Mouse (Mus musculus) kidney, adult 18-20 months (tissue): ENCODE results near the gene Pold4.
"Not testable (repeated sequence)": the region's sequence is repeated elsewhere in the genome, so short reads cannot be mapped to it uniquely, and the experiment has no call there.

Experiments used
- DNase-seq: peaks from one replicate; pipeline ENCODE4 v3.0.0; 2021

Gene Pold4

GRCm38 (mm10) chr19:4229451-4230076, 2.1 kb upstream of the Pold4 start:
- peak; percentile 8 for DNase-seq

DNA sequence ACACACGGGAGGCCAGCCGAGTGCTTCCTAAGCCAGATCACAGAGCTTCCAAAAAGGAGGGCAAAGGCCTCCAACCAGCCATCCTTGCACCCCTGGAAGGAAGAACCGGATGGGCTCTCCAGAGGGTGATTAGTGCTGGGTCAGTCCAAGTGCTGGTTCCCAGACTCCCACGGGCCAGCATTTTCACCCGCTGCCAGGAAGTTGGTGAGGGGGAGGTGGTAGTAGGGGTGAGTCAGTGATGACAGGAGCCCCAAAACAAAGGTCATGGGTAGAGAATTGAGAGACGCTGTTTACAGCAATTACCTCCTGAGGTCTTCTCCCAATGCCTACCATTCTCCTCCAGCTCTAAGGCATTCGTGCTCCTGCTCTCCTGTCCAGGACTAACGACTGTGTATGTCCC, 1.3 kb upstream of the Pold4 start:
- DNase-seq, result peak; percentile 18

DNA sequence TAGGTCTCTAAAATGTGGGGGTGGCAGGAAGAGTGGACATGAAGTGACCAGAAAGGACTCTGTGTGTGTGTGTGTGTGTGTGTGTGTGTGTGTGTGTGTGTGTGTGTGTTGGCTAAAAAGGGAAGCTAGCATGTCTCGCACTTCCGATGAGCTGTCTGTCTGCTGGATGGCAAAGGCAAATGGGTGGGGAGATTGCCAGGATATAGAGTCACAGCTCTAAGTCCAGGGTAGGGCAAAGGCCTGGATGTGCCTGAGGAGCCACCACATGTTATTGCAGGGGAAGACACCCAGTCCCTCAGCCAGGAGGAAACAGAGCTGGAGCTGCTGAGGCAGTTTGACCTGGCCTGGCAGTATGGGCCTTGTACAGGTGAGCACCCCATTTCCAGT, 480 bp downstream of the Pold4 start:
- DNase-seq, result no peak

- no peak for DNase-seq
Measured at GRCm38 (mm10) chr19:4232651-4233050, 952 bp downstream of the Pold4 start.

DNA sequence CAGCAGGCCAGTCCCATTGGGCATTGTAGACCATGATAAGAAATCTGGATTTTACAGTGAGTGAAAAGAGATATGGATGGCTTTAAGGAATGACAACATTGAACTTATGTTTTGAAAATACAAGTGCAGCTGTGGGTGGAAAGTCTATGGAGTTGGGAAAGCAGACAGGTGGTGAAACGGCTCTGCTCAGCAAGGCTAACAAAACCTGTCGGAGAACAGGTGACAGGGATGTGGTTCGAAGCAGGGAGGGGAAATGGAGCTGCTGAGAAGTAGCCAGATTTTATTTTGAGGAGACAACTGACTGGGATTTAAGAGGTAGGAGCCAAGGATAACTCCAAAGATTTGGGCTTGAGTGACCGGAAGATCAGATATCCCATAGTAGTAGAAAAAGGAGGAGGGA, 2.8 kb downstream of the Pold4 start:
- DNase-seq, result no peak

DNA sequence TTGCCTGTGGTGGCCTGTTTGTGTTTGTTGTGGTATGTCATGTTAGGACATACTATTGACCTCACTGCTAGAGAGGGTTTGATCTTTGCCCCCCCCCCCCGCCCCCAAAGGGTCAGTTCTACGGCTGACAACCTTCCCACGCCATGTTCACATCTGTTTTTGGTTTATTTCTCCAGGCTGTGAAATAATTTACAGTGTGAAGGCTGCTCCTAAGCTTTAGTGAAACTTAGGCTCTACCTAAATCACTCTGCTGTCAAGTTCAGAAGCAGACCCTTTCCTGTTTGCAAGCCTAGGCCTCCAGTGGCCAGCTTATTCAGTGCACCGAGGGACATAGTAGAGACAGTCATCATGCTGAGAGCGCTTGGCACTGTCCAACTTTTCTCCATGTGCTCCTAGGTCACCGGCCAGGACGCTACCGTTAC, 8.6 kb downstream of the Pold4 start:
- DNase-seq, result no peak

DNA sequence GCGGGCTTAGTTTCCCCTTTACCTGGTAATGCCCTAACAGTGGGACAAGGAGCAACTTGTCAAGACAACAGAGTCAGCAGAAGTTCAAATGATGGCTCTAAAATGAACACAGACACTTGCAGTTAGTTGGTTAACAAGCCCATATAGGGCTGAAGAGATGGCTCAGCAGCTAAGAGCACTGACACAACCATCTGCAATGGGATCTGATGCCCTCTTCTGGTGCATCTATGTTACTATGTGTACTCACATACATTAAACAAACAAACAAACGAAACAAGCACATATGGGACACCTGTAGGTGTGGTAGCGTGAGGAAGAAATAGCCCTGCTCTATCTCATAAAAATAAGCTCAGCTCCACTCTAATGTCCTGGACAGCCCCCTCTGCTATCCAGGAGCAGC, 10.7 kb downstream of the Pold4 start:
- no peak for DNase-seq

- DNase-seq, result no peak
Measured at GRCm38 (mm10) chr19:4244775-4245174, 13.1 kb downstream of the Pold4 start.

- no peak for DNase-seq
Measured at GRCm38 (mm10) chr19:4247010-4247409, 15.3 kb downstream of the Pold4 start.

DNA sequence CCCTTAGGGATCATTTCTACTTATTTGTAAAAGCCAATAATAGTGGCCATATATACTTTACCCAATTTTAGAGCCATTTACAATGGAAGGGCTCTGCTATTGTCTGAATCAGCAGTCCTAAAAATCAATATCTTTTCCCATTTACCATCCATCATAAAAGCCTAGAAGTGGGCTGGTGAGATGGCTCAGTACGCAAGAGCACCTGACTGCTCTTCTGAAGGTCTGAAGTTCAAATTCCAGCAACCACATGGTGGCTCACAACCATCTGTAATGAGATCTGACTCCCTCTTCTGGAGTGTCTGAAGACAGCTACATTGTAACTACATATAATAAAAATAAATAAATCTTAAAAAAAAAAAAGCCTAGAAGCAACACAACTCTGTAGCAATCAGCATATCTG, 17.0 kb downstream of the Pold4 start:
- not testable (repeated sequence) for DNase-seq

DNA sequence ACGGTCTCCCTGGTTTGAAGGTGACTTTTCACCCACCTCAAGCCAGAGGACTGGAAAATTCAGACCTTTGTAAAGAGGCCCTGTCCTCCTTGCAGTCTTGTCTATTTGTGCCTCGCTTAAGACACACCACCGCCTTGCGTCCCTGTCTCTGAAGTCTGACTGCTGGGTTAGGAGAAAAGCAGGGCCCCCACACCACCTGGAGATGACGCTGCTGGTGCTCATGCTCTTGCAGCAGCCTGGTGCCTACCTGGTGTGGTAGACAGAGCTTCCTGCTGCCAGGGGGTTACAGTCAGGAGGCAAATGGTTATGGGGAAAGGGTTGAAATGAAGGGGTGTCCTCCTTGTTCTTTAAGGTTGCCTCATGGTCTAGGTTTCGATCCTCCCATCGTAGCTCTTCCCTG, 22.5 kb downstream of the Pold4 start:
- DNase-seq, result no peak

GRCm38 (mm10) chr19:4255583-4256162, 24.0 kb downstream of the Pold4 start:
- DNase-seq, result no peak

GRCm38 (mm10) chr19:4257216-4257896, 25.7 kb downstream of the Pold4 start:
- DNase-seq, result peak; percentile 96

DNA sequence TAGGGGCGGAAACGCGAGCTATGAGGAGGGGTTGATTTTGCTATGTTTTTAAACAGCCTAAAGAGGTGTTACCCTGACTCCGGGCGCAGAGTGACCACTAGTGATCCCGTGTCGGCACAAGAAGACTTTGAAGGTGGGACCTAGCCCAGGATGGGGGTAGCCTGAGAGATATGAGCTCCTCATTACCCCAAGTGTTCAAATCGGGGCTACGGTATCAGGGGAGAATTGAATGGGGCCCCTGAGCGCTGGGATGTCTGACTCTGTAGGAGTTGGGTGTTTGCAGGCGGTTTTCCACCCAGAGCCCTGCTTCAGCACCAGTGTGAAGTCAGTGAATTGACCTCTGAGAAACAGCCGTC, 26.2 kb downstream of the Pold4 start:
- no peak for DNase-seq

DNA sequence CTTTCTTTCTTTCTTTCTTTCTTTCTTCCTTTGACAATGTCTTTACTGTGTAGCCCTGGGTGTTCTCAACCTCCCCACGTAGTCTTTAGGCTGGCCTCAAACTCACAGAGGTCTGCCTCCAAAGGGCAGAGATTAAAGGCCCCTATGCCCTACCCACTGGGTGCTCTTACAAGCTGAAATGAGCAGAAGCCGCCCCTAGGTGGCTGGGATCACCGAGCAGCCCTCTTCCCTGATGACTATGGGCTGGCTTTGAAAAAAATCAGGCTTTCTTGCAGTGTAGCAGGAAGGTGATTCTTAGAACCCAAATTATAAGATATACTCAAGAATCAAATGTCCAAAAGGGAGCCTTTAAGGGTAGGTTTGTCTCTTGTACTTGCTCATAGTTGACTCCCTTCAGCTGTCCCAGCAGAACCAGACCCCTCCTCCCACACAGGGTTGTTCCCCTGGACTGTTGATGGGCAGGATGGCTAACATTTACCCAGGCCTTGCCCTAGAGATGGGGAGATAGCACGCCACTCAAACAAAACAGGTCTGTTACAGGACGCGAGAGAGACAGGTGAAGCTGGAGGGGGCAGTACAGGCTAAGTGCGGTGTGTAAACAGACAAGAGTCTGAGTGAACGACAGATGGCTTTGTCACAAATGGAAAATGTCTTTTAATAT, 29.5 kb downstream of the Pold4 start:
- DNase-seq, result no peak

DNA sequence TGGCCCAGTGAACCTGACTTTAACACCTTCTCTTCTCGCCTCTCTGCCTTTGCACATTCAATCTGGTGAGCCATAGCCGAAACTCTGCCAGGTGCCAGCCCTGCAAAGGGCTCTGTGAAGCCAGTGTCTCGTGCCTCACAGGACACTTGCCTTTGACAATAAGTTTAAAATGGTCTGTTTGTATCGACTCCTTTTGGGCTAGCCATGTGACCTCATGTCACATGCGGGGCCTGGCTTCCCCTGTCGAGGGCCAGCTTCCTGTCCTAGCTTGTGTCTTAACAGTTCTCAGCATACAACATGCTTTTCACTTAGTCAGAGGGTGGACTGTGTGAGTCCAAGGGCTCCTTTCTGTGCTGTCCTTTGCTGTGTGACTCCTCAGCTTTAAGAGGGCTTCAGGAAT, 31.1 kb downstream of the Pold4 start:
- no peak for DNase-seq

DNA sequence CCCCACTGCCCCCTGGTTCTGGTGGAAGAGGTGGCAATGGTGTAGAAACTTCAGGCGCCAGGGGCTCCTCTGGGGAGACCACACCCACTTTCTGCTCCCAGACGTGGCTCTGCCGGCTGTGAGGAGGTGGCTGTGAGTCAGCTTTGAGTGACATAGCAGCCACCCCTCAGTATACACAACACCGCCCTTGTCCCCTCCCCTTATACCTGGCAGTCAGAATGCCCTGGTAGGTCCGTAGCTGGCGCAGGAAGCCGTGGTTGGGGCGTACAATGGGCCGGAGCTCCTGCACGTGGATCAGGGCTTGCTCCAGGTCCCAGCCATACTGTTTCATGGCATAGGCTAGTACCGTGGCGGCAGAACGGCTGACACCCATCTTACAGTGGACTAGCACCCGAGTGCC, 32.0 kb downstream of the Pold4 start:
- DNase-seq, result no peak

DNA sequence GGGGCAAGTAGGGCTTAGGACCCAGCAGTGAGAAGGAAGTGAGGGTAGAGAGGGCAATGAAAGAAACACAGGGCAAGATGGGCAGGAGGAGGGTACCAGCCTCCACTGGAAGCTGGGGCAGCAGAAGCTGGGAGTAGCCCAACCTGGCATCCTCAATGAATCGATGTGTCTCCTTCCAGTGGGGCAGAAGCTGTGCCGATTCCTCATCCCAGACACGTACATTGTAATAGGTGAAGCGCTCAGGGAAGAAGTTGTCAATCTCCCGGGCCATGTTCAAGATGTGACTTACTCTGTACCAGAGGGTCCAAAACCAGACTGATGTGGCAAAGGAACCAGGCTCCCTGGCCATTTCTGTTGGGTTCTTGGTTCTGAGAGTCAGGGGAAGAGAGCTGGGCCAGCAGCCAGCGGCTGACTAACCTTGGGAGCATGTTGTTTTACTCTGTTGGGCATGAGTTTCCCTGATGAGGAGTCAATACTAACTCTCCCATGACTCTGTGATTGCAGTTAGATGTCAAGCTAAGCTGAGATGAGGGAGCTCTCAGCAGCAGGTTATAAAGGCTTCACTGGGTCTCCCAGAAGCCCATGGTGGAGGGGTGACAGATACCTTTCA, 32.6 kb downstream of the Pold4 start:
- no peak for DNase-seq

DNA sequence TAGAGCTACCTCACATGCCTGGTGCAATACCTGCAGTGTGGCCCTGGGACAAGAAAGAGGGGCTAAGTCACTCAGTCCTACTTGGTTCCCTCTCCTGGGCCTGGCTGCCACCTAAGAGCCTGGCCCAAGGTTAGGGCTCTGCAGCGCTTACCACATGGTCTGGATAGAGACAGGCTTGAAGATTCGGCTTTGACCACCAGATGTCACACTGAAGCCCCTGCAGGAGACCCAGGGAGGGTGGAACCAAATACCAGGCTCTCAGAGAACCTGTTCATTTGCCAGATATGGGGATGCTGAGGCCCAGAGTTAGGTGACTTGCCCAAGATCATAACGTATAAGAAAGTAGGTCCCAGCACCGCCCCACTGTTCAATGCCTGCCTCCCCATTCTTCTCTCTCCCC, 34.3 kb downstream of the Pold4 start:
- no peak for DNase-seq

DNA sequence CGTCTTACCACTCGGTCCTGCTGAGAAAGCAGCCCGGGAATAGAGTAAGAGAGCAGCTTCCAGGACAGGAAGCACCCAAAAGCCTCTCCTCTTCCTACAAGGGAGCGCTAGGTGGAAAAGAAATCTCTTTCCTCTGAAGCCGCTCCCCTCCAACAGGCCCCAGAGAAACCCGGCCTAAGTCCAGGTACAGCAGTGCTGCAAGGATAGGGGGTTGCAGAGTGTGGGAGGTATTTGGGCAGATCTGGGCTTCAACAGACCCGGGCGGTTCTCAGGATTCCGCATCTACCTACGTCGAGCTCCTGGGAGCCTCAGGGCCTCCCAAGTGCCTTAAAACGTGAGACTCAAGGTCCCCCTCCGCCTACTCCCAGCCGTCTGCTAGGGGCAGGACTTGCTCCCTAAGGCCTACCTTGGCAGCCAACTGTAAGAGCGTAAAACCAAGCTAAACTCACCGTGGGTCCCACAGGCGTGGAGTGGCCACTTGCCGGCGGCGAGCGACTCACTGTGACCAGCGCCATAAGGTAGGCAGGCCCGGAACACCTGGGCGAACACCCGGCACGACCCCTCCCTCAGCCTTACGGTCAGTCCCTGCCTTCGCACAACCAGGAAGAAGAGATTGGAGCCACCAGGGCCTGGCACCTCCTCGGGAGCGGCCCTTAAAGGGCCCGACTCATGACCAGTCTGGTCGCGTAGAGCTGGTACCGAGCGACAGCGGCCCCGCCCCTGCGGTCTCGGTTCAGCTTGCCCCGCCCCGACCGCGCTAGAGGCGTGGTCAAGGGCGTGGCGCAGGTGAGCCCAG, 37.1 kb downstream of the Pold4 start, which contains the start of gene Ssh3:
Gene Ssh3, minus strand, starts transcription at position 615 of the 796 bp plus-strand sequence.
- peak; percentile 90 for DNase-seq

DNA sequence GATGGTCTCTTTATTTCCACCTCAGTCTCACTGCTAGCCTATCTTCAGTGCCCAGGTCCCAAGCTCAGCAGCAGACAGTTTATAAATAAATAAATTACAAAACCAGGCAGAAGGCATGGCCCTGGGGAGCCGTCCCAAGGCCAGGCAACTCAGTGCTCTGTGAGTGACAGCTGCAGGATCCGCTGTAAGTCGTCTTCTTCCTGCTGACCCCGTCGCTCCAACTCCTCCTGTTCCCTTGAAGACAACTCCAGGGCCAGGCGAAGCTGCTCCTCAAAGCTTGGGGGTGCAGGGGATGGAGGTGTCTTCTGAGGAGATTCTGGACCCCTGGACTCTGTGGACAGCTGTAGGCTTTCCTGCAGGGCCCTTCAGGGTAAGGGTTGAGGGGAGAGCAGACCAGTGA, 38.5 kb downstream of the Pold4 start:
- DNase-seq, result no peak

GRCm38 (mm10) chr19:4270972-4271371, 39.3 kb downstream of the Pold4 start:
- DNase-seq, result no peak

- no peak for DNase-seq
Measured at GRCm38 (mm10) chr19:4279487-4279886, 47.8 kb downstream of the Pold4 start.
